Mouse (Mus musculus): ENCODE data around the gene Rbm8a.

Gene Rbm8a

DNA sequence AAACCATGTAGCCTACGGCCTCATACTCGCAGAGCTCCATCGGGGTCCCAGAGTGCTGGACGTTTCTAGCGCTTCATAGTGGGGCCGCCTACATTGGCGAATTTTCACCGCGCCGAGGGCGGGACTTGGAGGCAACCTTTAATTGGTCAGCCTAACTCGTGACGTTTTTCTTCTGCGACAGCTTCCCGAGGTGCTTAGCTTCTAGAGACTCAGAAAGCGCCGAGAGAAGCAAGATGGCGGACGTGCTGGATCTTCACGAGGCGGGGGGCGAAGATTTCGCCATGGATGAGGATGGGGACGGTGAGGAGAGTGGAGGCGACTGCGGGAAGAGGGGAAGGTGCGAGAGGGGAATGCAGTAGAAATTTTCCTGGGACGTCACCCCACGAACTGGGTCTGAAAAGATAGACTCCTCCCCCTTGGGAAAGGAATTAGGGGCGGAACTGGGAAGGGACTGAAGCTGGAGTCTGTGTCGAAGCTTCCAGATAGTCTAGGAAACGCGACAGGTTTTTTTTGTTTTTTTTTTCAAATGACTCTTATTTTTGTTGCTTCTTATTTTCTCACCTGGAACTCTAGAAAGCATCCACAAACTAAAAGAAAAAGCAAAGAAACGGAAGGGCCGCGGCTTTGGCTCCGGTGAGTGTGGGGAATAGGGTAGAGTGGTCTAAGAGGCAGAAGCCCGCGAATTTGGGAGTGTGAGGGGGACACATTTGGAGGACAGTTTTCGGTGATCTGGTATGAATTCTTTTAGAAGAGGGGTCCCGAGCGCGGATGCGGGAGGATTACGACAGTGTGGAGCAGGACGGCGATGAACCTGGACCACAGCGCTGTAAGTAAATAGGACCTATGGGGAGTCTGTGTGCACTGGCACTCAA, at the start of gene Rbm8a:
TSS of gene Rbm8a (plus strand) at position 205 of the 872 bp plus-strand sequence.
- peak; percentile 94 for DNase-seq

DNA sequence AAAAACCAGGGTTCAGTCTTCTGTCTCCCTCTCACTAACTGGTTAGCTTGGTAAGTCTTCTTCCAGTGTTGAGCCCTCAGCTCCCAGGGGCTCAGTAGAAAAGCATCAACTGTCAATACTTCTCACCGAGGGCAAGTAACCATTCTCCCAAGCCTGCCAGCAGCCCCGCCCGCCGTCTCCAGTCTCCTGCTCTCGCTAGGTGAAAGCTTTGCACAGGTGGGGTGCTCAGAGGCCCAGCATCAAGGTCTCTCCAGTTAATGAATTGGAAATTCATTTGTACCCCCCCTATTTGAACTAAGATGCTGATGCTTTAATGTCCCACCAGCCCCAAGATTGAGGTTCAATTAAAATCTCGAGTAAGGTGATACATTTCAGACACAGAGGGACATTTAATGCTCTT, 48.6 kb upstream of the Rbm8a start:
- DNase-seq = no peak

DNA sequence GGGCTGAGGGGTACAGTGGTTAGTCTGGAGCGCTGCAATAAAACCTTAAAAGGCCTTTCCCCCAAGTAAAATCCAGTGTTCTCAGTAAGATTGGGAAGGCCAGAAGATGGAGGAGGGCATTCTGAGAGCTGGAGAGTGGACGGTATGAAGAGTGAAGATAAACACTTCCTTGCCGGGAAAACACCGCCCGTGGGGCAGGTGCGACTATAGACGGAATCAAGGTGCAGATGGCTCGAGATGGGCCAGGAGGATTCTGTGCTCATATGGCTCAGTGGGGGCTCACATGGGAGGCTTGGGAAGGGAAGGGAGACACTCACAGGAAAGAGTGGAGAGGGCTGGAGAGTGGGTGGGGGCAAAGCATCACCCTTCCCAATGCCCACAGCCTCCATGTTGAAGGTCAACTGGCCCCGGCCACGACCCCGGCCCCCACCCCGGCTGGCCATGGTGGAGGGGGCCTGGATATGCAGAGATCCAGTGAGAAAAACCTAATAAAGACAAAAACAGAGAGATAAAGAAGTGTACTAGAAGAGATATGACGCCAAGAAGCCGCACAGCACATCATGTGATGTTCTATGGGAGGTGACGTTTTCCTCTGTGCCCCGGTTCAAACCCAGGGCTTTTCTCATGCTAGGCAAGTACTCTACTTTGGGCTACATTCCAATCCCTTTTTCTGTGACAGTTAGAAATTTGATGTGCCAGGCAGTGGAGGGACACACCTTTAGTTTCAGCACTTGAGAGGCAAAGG, 47.8 kb upstream of the Rbm8a start:
- no peak for DNase-seq

GRCm38 (mm10) chr3:96583386-96583785, 46.3 kb upstream of the Rbm8a start:
- DNase-seq = no peak

DNA sequence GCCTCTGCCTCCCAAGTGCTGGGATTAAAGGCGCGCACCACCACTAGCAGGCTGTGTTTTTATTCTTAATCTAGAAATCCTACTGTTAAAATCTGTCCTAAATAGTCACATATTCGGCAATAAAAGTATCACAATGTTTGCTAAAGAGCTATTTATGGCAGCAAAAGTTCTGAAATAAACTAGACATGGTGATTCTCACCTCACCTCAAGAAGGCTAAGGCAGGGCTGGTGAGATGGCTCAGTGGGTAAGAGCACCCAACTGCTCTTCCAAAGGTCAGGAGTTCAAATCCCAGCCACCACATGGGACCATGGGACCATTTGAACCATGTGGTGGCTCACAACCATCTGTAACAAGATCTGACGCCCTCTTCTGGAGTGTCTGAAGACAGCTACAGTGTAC, 39.1 kb upstream of the Rbm8a start:
- no peak for DNase-seq

DNA sequence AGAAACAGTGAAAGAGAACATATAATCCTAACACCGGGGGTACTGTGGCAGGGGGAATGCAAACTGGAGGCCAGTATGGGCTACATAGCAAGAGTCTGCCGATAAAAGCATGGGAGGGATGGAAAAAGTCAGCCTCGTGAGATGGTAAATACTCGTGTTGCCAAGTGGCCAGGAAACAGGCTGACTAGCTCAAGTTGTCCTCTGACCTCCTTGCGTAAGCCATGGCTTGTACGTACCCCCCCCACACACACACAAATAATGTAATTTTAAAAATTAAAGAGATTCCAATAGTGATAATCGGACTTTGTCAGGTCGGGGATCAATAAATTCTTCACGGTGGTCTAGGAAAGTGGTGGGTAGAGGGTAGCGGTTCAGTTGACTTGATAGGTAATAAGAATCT, 36.4 kb upstream of the Rbm8a start:
- DNase-seq = no peak

DNA sequence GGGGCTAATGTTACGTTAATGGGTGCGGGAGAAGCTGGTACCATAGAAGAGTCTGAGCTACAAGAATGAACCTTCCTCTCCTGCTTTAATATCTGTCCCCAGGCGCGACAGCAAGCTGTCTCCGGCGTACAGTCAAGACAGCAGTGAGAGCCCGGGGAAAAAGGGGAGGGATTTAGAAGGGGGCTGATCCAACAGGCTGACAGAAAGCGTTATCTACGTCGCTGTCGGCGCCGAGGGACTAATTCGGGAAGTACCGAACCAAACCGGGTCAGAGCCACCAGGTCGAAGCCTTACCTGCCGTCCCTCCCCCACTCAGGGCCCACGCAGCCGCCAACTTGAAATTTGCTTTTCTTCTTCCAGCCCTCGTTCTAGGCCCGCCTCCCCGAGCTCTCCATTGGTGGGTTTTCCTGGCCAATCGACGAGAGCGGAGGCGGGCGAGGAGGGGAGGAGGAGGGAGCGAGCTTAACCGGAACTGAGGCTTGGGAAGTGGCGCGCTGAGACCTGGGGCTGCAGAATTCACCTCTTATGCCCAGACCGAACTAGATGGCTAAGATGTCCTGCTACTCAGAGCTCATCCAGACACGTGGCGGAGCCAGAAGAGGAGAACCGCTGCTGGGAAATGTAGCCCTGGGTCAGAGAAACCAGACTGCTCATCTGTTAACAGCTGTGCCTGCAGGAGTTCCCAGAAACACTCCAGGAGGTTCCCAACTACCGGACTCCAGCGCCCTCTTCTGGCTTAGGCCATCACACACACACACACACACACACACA, 35.8 kb upstream of the Rbm8a start, which contains the start of gene Polr3gl:
TSS of gene Polr3gl (minus strand) at position 392 of the 771 bp plus-strand sequence.
- DNase-seq = peak; percentile 96

- DNase-seq = no peak
Measured at GRCm38 (mm10) chr3:96594851-96595250, 34.9 kb upstream of the Rbm8a start.

DNA sequence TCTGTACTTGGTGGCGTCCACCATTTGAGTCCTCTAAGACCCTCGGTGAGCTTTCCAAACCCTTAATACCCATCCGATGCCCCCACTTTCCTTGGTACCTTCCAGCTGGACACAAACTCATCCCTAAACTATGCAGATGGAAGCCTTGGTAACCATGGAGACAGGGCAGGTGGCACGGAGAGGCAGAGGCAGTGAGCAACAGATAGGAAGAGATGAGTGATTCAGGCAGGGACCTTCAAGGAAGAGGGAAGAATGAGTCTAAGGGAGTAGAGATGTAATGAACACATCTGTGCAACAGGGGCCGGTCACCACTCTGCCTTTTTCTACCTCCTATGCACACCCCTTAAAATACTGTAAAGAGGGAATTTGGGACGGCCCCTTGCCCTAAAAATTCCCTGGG, 34.1 kb upstream of the Rbm8a start:
- DNase-seq = no peak

DNA sequence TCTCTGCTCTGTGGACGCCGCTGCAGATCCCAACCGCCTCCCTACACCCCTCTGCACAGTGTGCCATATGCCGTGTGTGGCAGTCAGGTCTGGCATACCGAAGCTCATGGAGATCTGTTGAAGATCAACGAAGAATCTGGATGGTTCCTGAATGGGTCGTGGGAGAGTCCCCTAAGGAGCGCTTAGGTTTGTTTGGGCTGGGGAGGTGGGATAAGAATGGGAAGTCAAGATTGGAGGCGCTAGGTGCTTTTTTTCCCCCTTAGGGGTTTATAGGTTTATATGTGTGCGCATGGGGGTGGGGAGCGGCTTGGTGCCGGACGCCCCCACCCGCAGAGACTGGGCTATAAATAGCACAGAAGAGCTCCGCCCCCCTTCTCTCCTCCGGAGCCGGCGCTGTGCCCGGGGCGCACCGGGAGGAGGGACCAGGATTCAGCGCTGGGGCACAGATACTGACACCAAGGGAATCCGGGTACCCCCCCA, 33.5 kb upstream of the Rbm8a start, which contains the start of gene Ankrd34a:
TSS of gene Ankrd34a (plus strand) at position 409 of the 480 bp plus-strand sequence.
- peak; percentile 48 for DNase-seq

- no peak for DNase-seq
Measured at GRCm38 (mm10) chr3:96596855-96597254, 32.9 kb upstream of the Rbm8a start.

DNA sequence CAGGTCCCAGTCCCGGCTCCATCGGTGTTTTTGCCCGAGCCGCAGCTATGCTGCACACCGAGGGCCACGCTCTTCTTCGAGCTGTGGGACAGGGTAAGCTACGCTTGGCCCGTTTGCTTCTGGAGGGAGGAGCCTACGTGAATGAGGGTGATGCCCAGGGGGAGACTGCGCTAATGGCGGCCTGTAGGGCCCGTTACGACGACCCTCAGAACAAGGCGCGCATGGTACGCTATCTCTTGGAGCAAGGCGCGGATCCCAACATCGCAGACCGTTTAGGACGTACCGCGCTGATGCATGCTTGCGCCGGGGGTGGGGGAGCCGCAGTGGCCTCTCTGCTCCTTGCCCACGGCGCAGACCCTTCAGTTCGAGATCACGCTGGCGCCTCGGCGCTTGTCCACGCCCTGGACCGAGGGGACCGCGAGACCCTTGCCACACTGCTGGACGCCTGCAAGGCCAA, 32.3 kb upstream of the Rbm8a start:
- peak; percentile 37 for DNase-seq

DNA sequence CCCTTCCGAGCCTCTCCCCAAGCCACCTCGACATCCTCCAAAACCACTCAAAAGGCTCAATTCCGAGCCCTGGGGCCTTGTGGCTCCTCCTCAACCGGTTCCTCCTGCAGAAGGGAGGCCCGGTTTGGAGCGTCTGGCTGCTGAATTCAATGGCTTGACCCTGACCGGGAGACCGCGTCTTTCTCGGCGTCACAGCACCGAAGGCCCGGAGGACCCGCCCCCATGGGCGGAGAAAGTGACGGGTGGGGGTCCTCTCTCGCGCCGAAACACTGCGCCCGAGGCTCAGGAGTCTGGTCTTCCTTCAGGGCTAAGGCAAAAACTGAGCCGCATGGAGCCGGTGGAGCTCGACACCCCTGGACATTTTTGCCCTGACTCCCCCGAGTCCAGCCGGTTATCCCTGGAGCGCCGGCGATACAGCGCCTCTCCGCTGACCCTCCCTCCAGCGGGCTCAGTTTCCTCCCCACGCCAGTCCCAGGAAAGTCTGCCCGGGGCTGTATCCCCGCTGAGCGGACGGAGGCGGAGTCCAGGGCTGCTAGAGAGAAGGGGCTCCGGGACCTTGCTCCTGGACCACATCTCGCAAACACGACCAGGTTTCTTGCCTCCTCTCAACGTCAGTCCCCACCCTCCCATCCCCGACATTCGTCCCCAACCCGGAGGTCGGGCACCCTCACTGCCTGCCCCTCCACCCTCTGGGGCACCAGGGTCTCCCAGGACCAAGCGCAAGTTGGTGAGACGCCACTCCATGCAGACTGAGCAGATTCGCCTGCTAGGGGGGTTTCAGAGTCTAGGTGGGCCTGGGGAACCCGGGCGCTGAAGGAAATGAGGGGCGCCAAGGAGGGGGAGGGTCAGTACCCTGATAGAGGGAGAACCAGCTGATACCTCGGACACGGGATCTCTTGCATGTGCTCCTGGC, 31.3 kb upstream of the Rbm8a start:
- peak; percentile 47 for DNase-seq

GRCm38 (mm10) chr3:96599069-96599393, 30.7 kb upstream of the Rbm8a start:
- DNase-seq = no peak

DNA sequence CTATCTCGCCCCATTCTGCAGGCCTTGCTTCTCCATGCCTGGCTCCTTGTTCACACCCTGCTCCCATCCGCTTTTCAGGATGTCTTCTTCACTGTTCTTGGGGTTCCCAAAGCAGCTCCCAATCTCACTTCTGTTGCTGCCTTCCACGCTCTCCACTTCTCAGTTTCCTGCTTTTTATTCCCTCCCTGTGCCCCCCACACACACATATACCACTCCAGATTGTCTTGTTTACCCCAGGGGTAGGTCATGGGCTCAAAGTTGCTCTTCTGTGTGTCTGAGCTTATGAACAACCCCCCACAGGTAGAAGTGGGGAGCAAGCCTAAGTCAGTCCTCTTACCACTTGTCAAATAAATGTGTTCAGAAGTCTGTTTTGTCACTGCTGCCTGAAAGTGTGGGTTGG, 30.3 kb upstream of the Rbm8a start:
- no peak for DNase-seq

- DNase-seq = peak; percentile 89
Measured at GRCm38 (mm10) chr3:96600639-96601250, 29.0 kb upstream of the Rbm8a start, which contains the start of gene Lix1l. Gene Lix1l (plus strand): TSS chr3:96601149.

GRCm38 (mm10) chr3:96601251-96601787, 28.4 kb upstream of the Rbm8a start:
- DNase-seq = no peak

DNA sequence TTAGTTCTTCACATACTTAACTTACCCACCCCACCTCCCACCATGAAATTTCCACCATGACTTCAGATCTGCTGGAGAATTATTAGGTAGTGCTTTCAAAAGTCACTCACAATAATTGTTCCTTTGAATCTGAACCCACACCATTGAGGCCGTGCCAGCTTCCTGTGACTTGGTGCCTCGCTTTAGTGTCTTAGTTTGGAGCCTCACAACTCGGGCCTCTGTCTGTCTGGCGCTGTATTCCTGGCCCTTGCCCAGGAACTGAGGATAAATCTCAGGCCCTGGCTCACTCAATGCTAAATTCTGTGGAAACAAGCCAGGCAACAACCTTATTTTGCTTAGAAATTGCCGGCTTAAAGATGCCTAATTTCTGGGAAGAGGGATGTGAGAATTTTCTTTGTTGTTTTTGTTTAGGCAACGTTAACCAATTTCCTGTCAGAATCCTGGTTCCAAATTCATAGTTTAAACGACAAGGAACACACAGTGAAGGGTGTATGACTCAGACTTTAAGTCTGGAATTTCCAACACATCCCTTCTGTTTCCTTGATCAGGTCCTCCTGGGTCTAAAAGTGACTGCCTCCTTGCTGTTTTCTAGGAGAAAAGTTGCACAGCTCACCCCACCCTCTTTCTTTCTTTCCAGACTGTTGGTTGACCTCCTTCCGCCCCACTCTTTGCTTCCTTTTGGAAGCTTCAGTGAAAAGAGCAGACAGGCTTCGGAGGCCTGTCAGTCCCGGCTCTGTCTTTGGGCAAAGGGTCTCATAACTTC, 27.6 kb upstream of the Rbm8a start:
- DNase-seq = no peak

DNA sequence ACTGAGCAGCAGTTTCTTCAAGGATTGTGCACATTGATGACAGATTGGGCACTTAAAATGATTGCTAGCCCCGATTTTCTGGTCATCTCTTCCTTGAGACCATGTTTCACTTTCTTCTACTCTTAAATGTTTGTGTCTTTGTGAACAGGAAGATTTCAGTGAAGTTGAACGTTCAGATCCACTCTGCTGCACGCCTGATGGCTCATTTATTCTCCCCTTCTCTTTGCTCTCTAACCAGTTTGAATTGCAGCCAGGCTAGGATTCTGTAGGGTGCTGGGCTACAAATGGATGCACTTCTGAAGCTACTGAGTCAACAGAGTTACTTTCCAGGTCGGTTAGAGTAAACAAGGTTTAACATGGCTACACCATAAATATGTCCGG, 27.0 kb upstream of the Rbm8a start:
- no peak for DNase-seq

- no peak for DNase-seq
Measured at GRCm38 (mm10) chr3:96603311-96603710, 26.4 kb upstream of the Rbm8a start.

Measured in thymus, postnatal 4 days (tissue).